Mouse (Mus musculus): ENCODE data around the gene Usp40. TPM values are rescaled to one million over a fixed set of nuclear protein-coding genes. Genes with fewer than 3 reads are reported as not detected.
A peak's percentile ranks its signal among the peaks of the same experiment; 100 is the strongest.
"Not testable (repeated sequence)": the region's sequence is repeated elsewhere in the genome, so short reads cannot be mapped to it uniquely, and the experiment has no call there.

Gene Usp40
- polyA plus RNA-seq (2014; fragmentation: Nextera tagmentation; extraction: Ambion mirVana): 15.2 and 22.4 TPM in 2 replicates

DNA sequence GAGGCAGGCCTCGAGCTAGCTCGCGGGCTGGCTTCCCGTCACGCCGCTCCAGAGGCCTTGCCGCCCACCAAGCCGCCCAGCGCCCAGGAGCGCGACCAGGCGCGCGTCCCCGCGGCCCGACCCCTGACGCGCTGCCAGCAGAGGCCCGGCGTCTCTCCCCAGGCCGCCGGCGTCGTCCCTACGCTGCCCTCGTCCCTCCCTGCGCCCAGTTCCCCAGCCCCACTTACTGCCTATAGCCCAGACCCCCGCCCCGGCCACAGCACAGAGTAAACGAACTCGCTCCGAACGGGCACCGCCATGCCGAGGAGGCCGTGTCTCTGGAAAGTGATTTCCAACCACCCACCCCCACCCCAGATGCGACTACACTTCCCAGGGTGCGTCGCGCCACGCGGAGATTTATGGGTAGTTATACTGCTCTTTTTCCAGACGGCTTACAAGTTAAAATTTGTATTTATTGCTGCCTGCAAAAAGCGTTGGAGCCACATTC is at the start of gene Usp40:
TSS of gene Usp40 (minus strand) at position 341 of the 487 bp plus-strand sequence.
- Histone ChIP-seq H3K9ac (replicated peaks; ENCODE audit: low read length) (peak within 1 kb of the TSS; percentile 84), H3K27me3 (ENCODE audit: control insufficient read depth, insufficient read depth, low read length) (no peaks in the 10 kb centered on the region), H3K4me2 (ENCODE audit: low read length) (peak within 1 kb of the TSS; percentile 74), H3K4me1 (ENCODE audit: control insufficient read depth, insufficient read depth, low read length) (peaks cover 11% of the 10 kb centered on the region), H3K27ac (replicated peaks; ENCODE audit: low read depth, low read length) (peak within 1 kb of the TSS; percentile 95), H3K4me3 (replicated peaks; ENCODE audit: low read depth, low read length) (peak within 1 kb of the TSS; percentile 72), H3K36me3 (ENCODE audit: control insufficient read depth, insufficient read depth, low read length) (peaks cover 7% of the 10 kb centered on the region), H3K9me3 (ENCODE audit: control insufficient read depth, low read length) (no peaks in the 10 kb centered on the region)
- DNase-seq: peak; percentile 92
- ATAC-seq (ENCODE audit: low FRiP score, low TSS enrichment): peak; percentile 94
- under 1% methylated on average over 45 of the region's 45 CpGs for WGBS

DNA sequence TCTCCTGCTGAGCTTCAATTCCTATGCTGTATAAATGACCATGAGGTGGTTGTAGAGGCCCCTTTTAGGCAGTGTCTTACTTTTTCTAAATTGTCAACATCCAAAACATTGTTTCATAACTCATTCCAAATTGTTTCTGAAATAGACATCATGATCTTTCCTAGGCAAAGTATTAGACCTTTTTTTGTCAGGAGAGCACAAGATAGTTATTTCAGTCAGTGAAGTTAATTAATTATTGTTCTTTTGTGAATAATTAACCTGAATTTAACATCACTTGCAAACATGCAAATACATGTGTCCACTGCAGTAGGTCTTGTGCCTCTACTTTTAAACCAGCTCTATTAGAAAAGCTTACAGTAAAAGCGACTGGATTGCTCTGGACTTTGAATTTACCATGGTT is 46.7 kb upstream of the Usp40 start, which contains the start of gene Ugt1a10:
TSS of gene Ugt1a10 (plus strand) at position 301 of the 400 bp plus-strand sequence.
- Histone ChIP-seq H3K27me3 (ENCODE audit: control insufficient read depth, insufficient read depth, low read length) (no peaks in the 10 kb centered on the region), H3K36me3 (ENCODE audit: control insufficient read depth, insufficient read depth, low read length) (no peaks in the 10 kb centered on the region), H3K4me2 (ENCODE audit: low read length) (no peak within 1 kb of the TSS), H3K9ac (replicated peaks; ENCODE audit: low read length) (no peak within 1 kb of the TSS), H3K4me1 (ENCODE audit: control insufficient read depth, insufficient read depth, low read length) (no peaks in the 10 kb centered on the region), H3K4me3 (replicated peaks; ENCODE audit: low read depth, low read length) (no peak within 1 kb of the TSS), H3K9me3 (ENCODE audit: control insufficient read depth, low read length) (no peaks in the 10 kb centered on the region), H3K27ac (replicated peaks; ENCODE audit: low read depth, low read length) (no peak within 1 kb of the TSS)
- ATAC-seq (ENCODE audit: low FRiP score, low TSS enrichment): no peak
- 85% methylated on average over 1 of the region's 1 CpGs for WGBS
- no peak for DNase-seq

DNA sequence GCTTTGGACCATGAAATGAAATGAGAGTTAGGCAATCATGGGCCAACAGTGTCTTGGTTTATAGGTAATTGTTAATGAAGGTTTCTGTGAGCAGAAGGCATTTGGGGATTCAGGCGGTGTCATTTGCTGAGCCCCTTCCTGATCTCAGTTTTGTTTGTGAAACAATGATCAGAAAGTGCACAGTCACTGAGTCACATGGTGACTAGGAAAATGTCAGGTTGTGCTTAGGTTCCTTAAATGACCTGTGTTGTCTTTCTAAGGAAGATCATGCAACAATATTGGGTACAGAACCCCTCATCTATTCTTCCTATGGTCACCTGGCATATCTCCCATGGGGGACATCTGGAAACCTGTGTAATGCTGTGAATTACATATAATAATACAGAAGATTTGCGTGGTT is 39.1 kb upstream of the Usp40 start:
- not testable (repeated sequence) for H3K9me3 ChIP-seq (ENCODE audit: control insufficient read depth, low read length); DNase-seq; H3K4me3 ChIP-seq (replicated peaks; ENCODE audit: low read depth, low read length); H3K4me1 ChIP-seq (ENCODE audit: control insufficient read depth, insufficient read depth, low read length); H3K27ac ChIP-seq (replicated peaks; ENCODE audit: low read depth, low read length); H3K27me3 ChIP-seq (ENCODE audit: control insufficient read depth, insufficient read depth, low read length); H3K9ac ChIP-seq (replicated peaks; ENCODE audit: low read length); ATAC-seq (ENCODE audit: low FRiP score, low TSS enrichment); H3K36me3 ChIP-seq (ENCODE audit: control insufficient read depth, insufficient read depth, low read length); H3K4me2 ChIP-seq (ENCODE audit: low read length)
- 83% methylated on average over 2 of the region's 2 CpGs for WGBS

DNA sequence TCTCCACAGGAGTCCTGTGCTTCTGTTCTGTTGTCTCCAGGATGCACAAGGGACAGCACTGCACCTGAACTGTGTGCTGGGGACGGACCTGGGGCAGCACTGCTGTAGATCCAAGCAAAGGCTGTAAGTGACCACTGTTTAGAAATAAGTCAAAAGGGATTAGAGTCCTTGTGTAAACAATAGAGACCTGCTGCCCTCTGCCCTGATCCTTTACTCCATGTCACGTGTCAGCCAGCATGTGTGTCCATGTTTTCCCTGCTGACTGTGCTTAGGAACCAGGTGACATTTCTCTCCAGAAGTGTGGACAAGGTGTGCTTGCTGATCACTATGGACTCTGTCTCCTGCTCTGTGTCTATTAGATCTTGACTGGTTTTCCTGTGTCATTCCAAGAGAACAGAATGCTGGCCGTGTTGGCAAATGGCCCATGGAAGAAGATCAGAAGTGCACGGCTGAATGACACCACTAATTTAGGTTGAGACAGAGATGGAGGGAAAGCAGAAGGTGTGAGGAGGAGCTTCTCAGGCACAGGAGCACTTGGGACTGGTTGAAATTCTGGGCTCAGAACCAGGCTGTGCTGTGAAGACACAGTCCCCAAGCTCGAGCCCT is 36.6 kb upstream of the Usp40 start:
- not testable (repeated sequence) for H3K9ac ChIP-seq (replicated peaks; ENCODE audit: low read length); H3K4me2 ChIP-seq (ENCODE audit: low read length); DNase-seq; ATAC-seq (ENCODE audit: low FRiP score, low TSS enrichment); H3K4me1 ChIP-seq (ENCODE audit: control insufficient read depth, insufficient read depth, low read length); H3K9me3 ChIP-seq (ENCODE audit: control insufficient read depth, low read length); H3K27ac ChIP-seq (replicated peaks; ENCODE audit: low read depth, low read length); H3K4me3 ChIP-seq (replicated peaks; ENCODE audit: low read depth, low read length); H3K27me3 ChIP-seq (ENCODE audit: control insufficient read depth, insufficient read depth, low read length); H3K36me3 ChIP-seq (ENCODE audit: control insufficient read depth, insufficient read depth, low read length)
- WGBS: 77% methylated on average over 3 of the region's 5 CpGs

DNA sequence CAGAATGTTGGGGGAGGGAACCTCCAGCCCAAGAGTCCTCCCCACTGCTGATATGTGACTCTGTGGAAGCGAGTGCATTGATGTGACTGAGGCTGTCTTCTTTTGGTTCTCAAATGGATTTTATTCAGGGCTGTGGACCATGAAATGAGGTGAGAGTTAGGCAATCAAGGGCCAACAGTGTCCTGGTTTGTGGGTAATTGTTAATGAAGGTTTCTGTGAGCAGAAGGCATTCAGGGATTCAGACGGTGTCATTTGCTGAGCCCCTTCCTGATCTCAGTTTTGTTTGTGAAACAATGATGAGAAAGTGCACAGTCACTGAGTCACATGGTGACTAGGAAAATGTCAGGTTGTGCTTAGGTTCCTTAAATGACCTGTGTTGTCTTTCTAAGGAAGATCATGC is 34.7 kb upstream of the Usp40 start:
- not testable (repeated sequence) for H3K27me3 ChIP-seq (ENCODE audit: control insufficient read depth, insufficient read depth, low read length); H3K4me1 ChIP-seq (ENCODE audit: control insufficient read depth, insufficient read depth, low read length); H3K27ac ChIP-seq (replicated peaks; ENCODE audit: low read depth, low read length); ATAC-seq (ENCODE audit: low FRiP score, low TSS enrichment); H3K9me3 ChIP-seq (ENCODE audit: control insufficient read depth, low read length); DNase-seq; H3K9ac ChIP-seq (replicated peaks; ENCODE audit: low read length); H3K36me3 ChIP-seq (ENCODE audit: control insufficient read depth, insufficient read depth, low read length); H3K4me3 ChIP-seq (replicated peaks; ENCODE audit: low read depth, low read length); H3K4me2 ChIP-seq (ENCODE audit: low read length)
- WGBS: 76% methylated on average over 1 of the region's 2 CpGs

DNA sequence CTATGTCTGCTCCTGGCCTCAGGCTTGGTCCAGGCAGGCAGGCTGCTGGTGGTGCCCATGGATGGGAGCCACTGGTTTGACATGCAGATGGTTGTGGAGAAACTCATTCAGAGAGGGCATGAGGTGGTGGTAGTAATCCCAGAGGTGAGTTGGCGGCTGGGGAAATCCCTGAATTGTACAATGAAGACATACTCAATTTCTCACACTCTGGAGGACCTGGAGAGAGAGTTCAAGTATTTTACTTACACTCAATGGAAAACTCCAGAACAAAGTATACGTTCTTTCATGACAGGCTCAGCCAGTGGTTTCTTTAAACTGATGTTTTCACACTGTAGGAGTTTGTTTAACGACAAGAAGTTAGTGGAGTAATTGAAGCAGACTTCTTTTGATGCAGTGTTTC is 16.9 kb upstream of the Usp40 start:
- WGBS: 83% methylated on average over 3 of the region's 3 CpGs
- H3K4me2 ChIP-seq (ENCODE audit: low read length); ATAC-seq (ENCODE audit: low FRiP score, low TSS enrichment); H3K27ac ChIP-seq (replicated peaks; ENCODE audit: low read depth, low read length); H3K36me3 ChIP-seq (ENCODE audit: control insufficient read depth, insufficient read depth, low read length); H3K9ac ChIP-seq (replicated peaks; ENCODE audit: low read length); H3K9me3 ChIP-seq (ENCODE audit: control insufficient read depth, low read length); DNase-seq; H3K27me3 ChIP-seq (ENCODE audit: control insufficient read depth, insufficient read depth, low read length); H3K4me3 ChIP-seq (replicated peaks; ENCODE audit: low read depth, low read length); H3K4me1 ChIP-seq (ENCODE audit: control insufficient read depth, insufficient read depth, low read length): not testable (repeated sequence)

DNA sequence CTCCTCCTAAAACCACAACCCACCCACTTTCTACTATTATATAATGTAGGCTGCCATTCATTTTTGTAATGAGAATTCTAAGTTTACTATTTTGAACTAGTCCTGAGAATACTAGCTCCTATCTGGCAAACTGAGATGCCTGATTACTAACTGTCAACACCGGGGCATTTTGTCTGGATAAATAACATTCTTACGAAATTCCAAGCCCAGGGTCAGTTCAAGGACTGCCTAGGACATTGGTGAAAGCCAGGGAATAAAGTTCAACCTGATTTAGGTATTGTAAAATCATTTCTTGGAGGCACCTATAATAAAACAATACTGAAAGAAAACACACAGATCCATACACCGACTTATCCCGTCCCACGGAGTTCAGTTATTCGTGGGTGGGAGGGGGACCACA is 7.0 kb upstream of the Usp40 start:
- ATAC-seq (ENCODE audit: low FRiP score, low TSS enrichment): no peak
- no peaks in the 10 kb centered on the region for H3K36me3 ChIP-seq (ENCODE audit: control insufficient read depth, insufficient read depth, low read length)
- H3K9ac ChIP-seq (replicated peaks; ENCODE audit: low read length): no peak overlapping the region
- DNase-seq: no peak
- WGBS: 90% methylated on average over 6 of the region's 6 CpGs
- H3K4me1 ChIP-seq (ENCODE audit: control insufficient read depth, insufficient read depth, low read length): no peaks in the 10 kb centered on the region
- H3K9me3 ChIP-seq (ENCODE audit: control insufficient read depth, low read length): no peaks in the 10 kb centered on the region
- no peak overlapping the region for H3K27ac ChIP-seq (replicated peaks; ENCODE audit: low read depth, low read length)
- H3K4me3 ChIP-seq (replicated peaks; ENCODE audit: low read depth, low read length): no peak overlapping the region
- H3K27me3 ChIP-seq (ENCODE audit: control insufficient read depth, insufficient read depth, low read length): no peaks in the 10 kb centered on the region
- no peak overlapping the region for H3K4me2 ChIP-seq (ENCODE audit: low read length)

DNA sequence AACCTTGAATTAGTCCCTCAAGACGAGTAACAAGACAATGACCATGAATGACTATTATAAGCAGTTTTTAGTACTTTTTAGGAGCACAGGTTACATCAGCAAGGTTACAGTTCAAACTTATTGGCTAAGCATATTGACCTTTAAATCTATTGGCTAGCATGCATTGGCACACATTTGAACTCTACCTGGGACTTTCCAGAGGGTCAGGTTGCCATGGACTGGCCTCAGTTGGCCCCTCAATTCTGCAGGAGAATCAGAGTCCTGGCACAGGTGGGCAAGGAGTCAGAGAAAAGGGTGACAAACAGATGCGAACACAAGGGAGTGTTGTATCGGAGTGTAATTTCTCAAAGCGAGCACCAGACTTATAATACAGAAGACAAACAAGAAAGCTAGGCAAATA is 6.3 kb upstream of the Usp40 start:
- ATAC-seq (ENCODE audit: low FRiP score, low TSS enrichment) (no peak), DNase-seq (no peak)
- H3K4me1 ChIP-seq (ENCODE audit: control insufficient read depth, insufficient read depth, low read length): no peaks in the 10 kb centered on the region
- no peak overlapping the region for H3K4me3 ChIP-seq (replicated peaks; ENCODE audit: low read depth, low read length)
- no peak overlapping the region for H3K9ac ChIP-seq (replicated peaks; ENCODE audit: low read length)
- H3K27ac ChIP-seq (replicated peaks; ENCODE audit: low read depth, low read length): no peak overlapping the region
- WGBS: 95% methylated on average over 4 of the region's 4 CpGs
- H3K27me3 ChIP-seq (ENCODE audit: control insufficient read depth, insufficient read depth, low read length): no peaks in the 10 kb centered on the region
- H3K36me3 ChIP-seq (ENCODE audit: control insufficient read depth, insufficient read depth, low read length): no peaks in the 10 kb centered on the region
- H3K9me3 ChIP-seq (ENCODE audit: control insufficient read depth, low read length): no peaks in the 10 kb centered on the region
- no peak overlapping the region for H3K4me2 ChIP-seq (ENCODE audit: low read length)

DNA sequence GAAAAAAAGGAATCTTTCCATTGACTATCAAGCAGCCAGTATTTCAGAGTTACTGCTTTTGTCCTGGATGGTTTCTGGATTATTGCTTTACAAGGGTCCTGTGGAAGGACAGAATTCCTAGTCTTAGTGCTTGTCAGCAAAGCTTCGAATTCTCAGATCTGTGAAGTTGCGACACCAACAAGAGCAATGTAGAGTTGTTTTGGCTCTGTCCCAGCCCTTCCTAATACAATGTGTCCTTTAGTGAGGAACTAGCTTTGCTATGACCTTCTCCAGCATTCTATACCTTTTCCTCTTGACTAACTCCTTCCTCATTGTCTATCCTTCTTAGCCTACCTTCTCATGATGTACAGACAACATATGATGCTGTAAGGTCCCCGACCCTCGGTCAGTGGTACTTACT is 5.8 kb upstream of the Usp40 start:
- H3K9ac ChIP-seq (replicated peaks; ENCODE audit: low read length): no peak overlapping the region
- H3K36me3 ChIP-seq (ENCODE audit: control insufficient read depth, insufficient read depth, low read length): no peaks in the 10 kb centered on the region
- H3K27me3 ChIP-seq (ENCODE audit: control insufficient read depth, insufficient read depth, low read length): no peaks in the 10 kb centered on the region
- H3K9me3 ChIP-seq (ENCODE audit: control insufficient read depth, low read length): no peaks in the 10 kb centered on the region
- WGBS: 92% methylated on average over 4 of the region's 4 CpGs
- H3K4me3 ChIP-seq (replicated peaks; ENCODE audit: low read depth, low read length): no peak overlapping the region
- DNase-seq (no peak), ATAC-seq (ENCODE audit: low FRiP score, low TSS enrichment) (no peak)
- no peaks in the 10 kb centered on the region for H3K4me1 ChIP-seq (ENCODE audit: control insufficient read depth, insufficient read depth, low read length)
- no peak overlapping the region for H3K4me2 ChIP-seq (ENCODE audit: low read length)
- H3K27ac ChIP-seq (replicated peaks; ENCODE audit: low read depth, low read length): no peak overlapping the region
